Mouse (Mus musculus): Measurements from ENCODE around the gene Trmt112. TPM values are rescaled to one million over a fixed set of nuclear protein-coding genes. Genes with fewer than 3 reads are reported as not detected.
"Not testable (repeated sequence)": the region's sequence is repeated elsewhere in the genome, so short reads cannot be mapped to it uniquely, and the experiment has no call there.

Trmt112 gene
- total and polyA plus RNA-seq, 2 experiments from 2014 or later: 85.4 to 110 TPM

GRCm38 (mm10) chr19:6893731-6894451, 15.6 kb upstream of the Trmt112 start:
- peaks cover 6% of the 10 kb centered on the region; the same call in 1 of the 2 replicates for H3K9me3 ChIP-seq (ENCODE audit: low read length)
- H3K4me1 ChIP-seq (ENCODE audit: insufficient read depth, low read length): no peaks in the 10 kb centered on the region
- no peak for ATAC-seq (ENCODE audit: low FRiP score)
- DNase-seq (ENCODE audit: low spot score): no peak
- no peaks in the 10 kb centered on the region for H3K36me3 ChIP-seq (ENCODE audit: insufficient read depth, low read length)
- no peak overlapping the region for H3K9ac ChIP-seq (replicated peaks; ENCODE audit: low read length, poor library complexity, severe bottlenecking)
- H3K4me3 ChIP-seq (ENCODE audit: low read depth, low read length): no peak overlapping the region
- H3K27me3 ChIP-seq (ENCODE audit: insufficient read depth, low read length): 0 out of 2 replicates have a peak, but pooled peaks cover 3% of the 10 kb centered on the region
- no peak overlapping the region for H3K27ac ChIP-seq (ENCODE audit: low read depth, low read length)
- 94% methylated on average over 14 of the region's 14 CpGs for WGBS
- no peak overlapping the region for H3K4me2 ChIP-seq (ENCODE audit: low read depth, low read length, poor library complexity, severe bottlenecking)
- no peak for TF ChIP-seq CTCF (IDR thresholded peaks at IDR 0.05)

GRCm38 (mm10) chr19:6895608-6896305, 13.7 kb upstream of the Trmt112 start:
- H3K9me3 ChIP-seq (ENCODE audit: low read length); H3K36me3 ChIP-seq (ENCODE audit: insufficient read depth, low read length); H3K4me1 ChIP-seq (ENCODE audit: insufficient read depth, low read length); DNase-seq (ENCODE audit: low spot score); H3K27ac ChIP-seq (ENCODE audit: low read depth, low read length); ATAC-seq (ENCODE audit: low FRiP score); H3K4me2 ChIP-seq (ENCODE audit: low read depth, low read length, poor library complexity, severe bottlenecking); H3K27me3 ChIP-seq (ENCODE audit: insufficient read depth, low read length); H3K4me3 ChIP-seq (ENCODE audit: low read depth, low read length); H3K9ac ChIP-seq (replicated peaks; ENCODE audit: low read length, poor library complexity, severe bottlenecking): not testable (repeated sequence)
- 91% methylated on average over 18 of the region's 18 CpGs for WGBS

GRCm38 (mm10) chr19:6899641-6900040, 9.9 kb upstream of the Trmt112 start:
- no peak for DNase-seq (ENCODE audit: low spot score)
- Histone ChIP-seq H3K4me1 (ENCODE audit: insufficient read depth, low read length) (no peaks in the 10 kb centered on the region), H3K9me3 (ENCODE audit: low read length) (peaks cover 6% of the 10 kb centered on the region; the same call in 1 of the 2 replicates), H3K27me3 (ENCODE audit: insufficient read depth, low read length) (0 out of 2 replicates have a peak, but pooled peaks cover 3% of the 10 kb centered on the region), H3K9ac (replicated peaks; ENCODE audit: low read length, poor library complexity, severe bottlenecking) (no peak overlapping the region), H3K4me3 (ENCODE audit: low read depth, low read length) (no peak overlapping the region), H3K36me3 (ENCODE audit: insufficient read depth, low read length) (peaks cover 2% of the 10 kb centered on the region; the same call in 1 of the 2 replicates), H3K27ac (ENCODE audit: low read depth, low read length) (no peak overlapping the region), H3K4me2 (ENCODE audit: low read depth, low read length, poor library complexity, severe bottlenecking) (no peak overlapping the region)
- WGBS: 89% methylated on average over 4 of the region's 4 CpGs
- TF ChIP-seq CTCF (IDR thresholded peaks at IDR 0.05): no peak
- no peak for ATAC-seq (ENCODE audit: low FRiP score)

GRCm38 (mm10) chr19:6903031-6903430, 6.5 kb upstream of the Trmt112 start:
- ATAC-seq (ENCODE audit: low FRiP score) (no peak), DNase-seq (ENCODE audit: low spot score) (no peak)
- WGBS: 100% methylated on average over 1 of the region's 1 CpGs
- no peak for TF ChIP-seq CTCF (IDR thresholded peaks at IDR 0.05)
- H3K36me3 ChIP-seq (ENCODE audit: insufficient read depth, low read length): peaks cover 27% of the 10 kb centered on the region
- peaks cover 5% of the 10 kb centered on the region for H3K4me1 ChIP-seq (ENCODE audit: insufficient read depth, low read length)
- H3K27ac ChIP-seq (ENCODE audit: low read depth, low read length): no peak overlapping the region
- 0 out of 2 replicates have a peak, but pooled peaks cover 3% of the 10 kb centered on the region for H3K27me3 ChIP-seq (ENCODE audit: insufficient read depth, low read length)
- H3K4me3 ChIP-seq (ENCODE audit: low read depth, low read length): no peak overlapping the region
- no peaks in the 10 kb centered on the region for H3K9me3 ChIP-seq (ENCODE audit: low read length)
- no peak overlapping the region for H3K4me2 ChIP-seq (ENCODE audit: low read depth, low read length, poor library complexity, severe bottlenecking)
- no peak overlapping the region for H3K9ac ChIP-seq (replicated peaks; ENCODE audit: low read length, poor library complexity, severe bottlenecking)

GRCm38 (mm10) chr19:6904846-6905245, 4.7 kb upstream of the Trmt112 start:
- H3K4me2 ChIP-seq (ENCODE audit: low read depth, low read length, poor library complexity, severe bottlenecking): no peak overlapping the region
- H3K9me3 ChIP-seq (ENCODE audit: low read length): no peaks in the 10 kb centered on the region
- H3K36me3 ChIP-seq (ENCODE audit: insufficient read depth, low read length): peaks cover 27% of the 10 kb centered on the region
- H3K4me1 ChIP-seq (ENCODE audit: insufficient read depth, low read length): peaks cover 9% of the 10 kb centered on the region
- WGBS: 84% methylated on average over 2 of the region's 2 CpGs
- ATAC-seq (ENCODE audit: low FRiP score) (no peak), DNase-seq (ENCODE audit: low spot score) (no peak)
- H3K9ac ChIP-seq (replicated peaks; ENCODE audit: low read length, poor library complexity, severe bottlenecking): no peak overlapping the region
- TF ChIP-seq CTCF (IDR thresholded peaks at IDR 0.05): no peak
- no peaks in the 10 kb centered on the region for H3K27me3 ChIP-seq (ENCODE audit: insufficient read depth, low read length)
- H3K27ac ChIP-seq (ENCODE audit: low read depth, low read length): no peak overlapping the region
- no peak overlapping the region for H3K4me3 ChIP-seq (ENCODE audit: low read depth, low read length)
